Mouse (Mus musculus) myocyte (in vitro differentiated cells): ENCODE data around the gene Ncl. TPM values are rescaled to one million over a fixed set of nuclear protein-coding genes. Genes with fewer than 3 reads are reported as not detected.

Source experiments
- H3K27me3 ChIP-seq: one replicate; pipeline ENCODE4 v1.6.1; 2011; ENCODE audit not compliant: control insufficient read depth, insufficient read depth, insufficient read length
- H3K36me3 ChIP-seq: one replicate; pipeline ENCODE4 v1.6.1; 2011; ENCODE audit not compliant: control insufficient read depth, insufficient read depth
- H3K4me2 ChIP-seq: one replicate; pipeline ENCODE4 v1.6.1; 2011; ENCODE audit warnings: low read depth, control low read depth
- H3K4me3 ChIP-seq: one replicate; pipeline ENCODE4 v1.5.1; 2011; ENCODE audit warnings: mild to moderate bottlenecking, control low read depth, moderate library complexity
- H3K79me2 ChIP-seq: one replicate; pipeline ENCODE4 v1.6.1; 2011; ENCODE audit not compliant: control insufficient read depth, insufficient read depth
- H3ac ChIP-seq: one replicate; pipeline ENCODE4 v1.6.1; 2011; ENCODE audit not compliant: control insufficient read depth, insufficient read length
- CEBPB ChIP-seq: IDR thresholded peaks from 2 replicates; pipeline ENCODE4 v1.6.1; 2011; ENCODE audit warnings: mild to moderate bottlenecking, moderate library complexity; ENCODE audit not compliant: poor library complexity, insufficient read depth, severe bottlenecking
- E2F4 ChIP-seq: IDR thresholded peaks from one replicate; pipeline ENCODE4 v1.6.1; 2011; ENCODE audit warnings: mild to moderate bottlenecking, control low read depth, moderate library complexity; ENCODE audit not compliant: insufficient read depth
- MAX ChIP-seq: IDR thresholded peaks from one replicate; pipeline ENCODE4 v1.6.1; 2011; ENCODE audit warnings: low read depth, mild to moderate bottlenecking, control low read depth
- MYOD1 ChIP-seq, 3 experiments: IDR thresholded peaks; one replicate each; pipeline ENCODE4 v1.6.1; 2011; ENCODE audit warnings: control low read depth in 2 of 3, low read depth in 2 of 3, mild to moderate bottlenecking in 2 of 3, moderate library complexity in 1 of 3; ENCODE audit not compliant: insufficient read length in 2 of 3, control insufficient read depth in 1 of 3
- MYOG ChIP-seq, 3 experiments: IDR thresholded peaks; one replicate each; pipeline ENCODE4 v1.6.1; 2011; ENCODE audit warnings: control low read depth in 2 of 3, low read depth in 2 of 3, mild to moderate bottlenecking in 2 of 3; ENCODE audit not compliant: insufficient read length in 2 of 3, control insufficient read depth in 1 of 3, insufficient read depth in 1 of 3
- POLR2A ChIP-seq: IDR thresholded peaks from one replicate; pipeline ENCODE4 v1.6.1; 2011; ENCODE audit warnings: low read depth, mild to moderate bottlenecking, control low read depth, moderate library complexity; ENCODE audit not compliant: insufficient read length
- POLR2AphosphoS2 ChIP-seq: IDR thresholded peaks from one replicate; pipeline ENCODE4 v1.6.1; 2011; ENCODE audit warnings: low read depth, control low read depth; ENCODE audit not compliant: insufficient read length
- REST ChIP-seq: IDR thresholded peaks from one replicate; pipeline ENCODE4 v1.6.1; 2011; ENCODE audit warnings: mild to moderate bottlenecking, control low read depth, moderate library complexity; ENCODE audit not compliant: insufficient read depth, insufficient read length
- SRF ChIP-seq: IDR thresholded peaks from one replicate; pipeline ENCODE4 v1.6.1; 2011; ENCODE audit warnings: low read depth; ENCODE audit not compliant: control insufficient read depth, insufficient read length
- TCF12 ChIP-seq: IDR thresholded peaks from one replicate; pipeline ENCODE4 v1.6.1; 2011; ENCODE audit warnings: mild to moderate bottlenecking, control low read depth; ENCODE audit not compliant: poor library complexity, insufficient read depth, severe bottlenecking
- TCF3 ChIP-seq: IDR thresholded peaks from one replicate; pipeline ENCODE4 v1.6.1; 2011; ENCODE audit warnings: low read depth, control low read depth; ENCODE audit not compliant: insufficient read length
- USF1 ChIP-seq: IDR thresholded peaks from one replicate; pipeline ENCODE4 v1.6.1; 2011; ENCODE audit warnings: low read depth, mild to moderate bottlenecking, control low read depth, moderate library complexity
- polyA plus RNA-seq: library from polyadenylated mRNA; unstranded; fragments of >200 nt; fragmentation: generic; extraction: Trizol; gene quantifications from one replicate; pipeline ENCODE4 v1.2.1, GENCODE M21; 2012; ENCODE audit warnings: missing spikeins

Ncl gene
- polyA plus RNA-seq, 1 experiment, result 131 TPM

DNA sequence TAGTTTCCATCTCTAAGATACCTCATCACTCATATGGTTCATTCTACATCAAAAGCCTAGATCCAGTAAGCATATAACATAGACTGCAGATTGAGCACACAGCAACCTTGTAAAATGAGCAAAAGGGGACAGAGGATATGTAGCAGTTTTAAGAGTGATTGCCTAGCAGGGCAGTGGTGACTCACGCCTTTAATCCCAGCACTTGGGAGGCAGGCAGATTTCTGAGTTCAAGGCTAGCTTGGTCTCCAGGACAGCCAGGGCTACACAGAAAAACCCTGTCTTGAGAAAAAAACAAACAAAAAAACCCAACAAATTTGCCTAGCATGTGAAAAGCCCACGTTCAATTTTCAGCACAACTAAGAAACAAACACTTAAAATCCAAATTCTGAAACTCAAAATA is 5.0 kb downstream of the Ncl start:
- H3K4me2 ChIP-seq, result no peak overlapping the region
- no peak for TF ChIP-seq CEBPB
- no peak for TF ChIP-seq POLR2A
- no peak for TF ChIP-seq TCF12
- TF ChIP-seq MYOD1 (IDR thresholded peaks at IDR 0.05; ENCODE audit: control insufficient read depth in 1 of 3, insufficient read length in 2 of 3, low read depth in 2 of 3), result no peak
- no peak for TF ChIP-seq MAX
- no peak overlapping the region for H3K4me3 ChIP-seq
- H3ac ChIP-seq, result no peak overlapping the region
- no peaks in the 10 kb centered on the region for H3K27me3 ChIP-seq
- peaks cover 84% of the 10 kb centered on the region for H3K36me3 ChIP-seq
- H3K79me2 ChIP-seq, result peaks cover 30% of the 10 kb centered on the region

- H3ac ChIP-seq, result no peak overlapping the region
- no peak overlapping the region for H3K4me3 ChIP-seq
- H3K36me3 ChIP-seq, result peaks cover 99% of the 10 kb centered on the region
- no peaks in the 10 kb centered on the region for H3K79me2 ChIP-seq
- TF ChIP-seq USF1 (no peak), MYOG (IDR thresholded peaks at IDR 0.05; ENCODE audit: control insufficient read depth in 1 of 3, insufficient read depth in 1 of 3, insufficient read length in 2 of 3, low read depth in 2 of 3) (no peak)
- no peak overlapping the region for H3K4me2 ChIP-seq
- no peaks in the 10 kb centered on the region for H3K27me3 ChIP-seq
Measured at GRCm38 (mm10) chr1:86350576-86350975, 8.6 kb downstream of the Ncl start.

GRCm38 (mm10) chr1:86349696-86350095 is 9.5 kb downstream of the Ncl start:
- no peaks in the 10 kb centered on the region for H3K27me3 ChIP-seq
- H3K79me2 ChIP-seq, result no peaks in the 10 kb centered on the region
- H3K36me3 ChIP-seq, result peaks cover 93% of the 10 kb centered on the region
- no peak overlapping the region for H3ac ChIP-seq
- no peak for TF ChIP-seq E2F4
- no peak for TF ChIP-seq MAX
- TF ChIP-seq POLR2A, result no peak
- no peak for TF ChIP-seq POLR2AphosphoS2
- TF ChIP-seq MYOG (IDR thresholded peaks at IDR 0.05; ENCODE audit: control insufficient read depth in 1 of 3, insufficient read depth in 1 of 3, insufficient read length in 2 of 3, low read depth in 2 of 3), result no peak
- no peak for TF ChIP-seq TCF12
- TF ChIP-seq TCF3, result no peak
- no peak for TF ChIP-seq MYOD1 (IDR thresholded peaks at IDR 0.05; ENCODE audit: control insufficient read depth in 1 of 3, insufficient read length in 2 of 3, low read depth in 2 of 3)
- no peak for TF ChIP-seq CEBPB
- no peak for TF ChIP-seq REST
- no peak for TF ChIP-seq SRF
- no peak for TF ChIP-seq USF1
- H3K4me3 ChIP-seq, result no peak overlapping the region
- H3K4me2 ChIP-seq, result no peak overlapping the region

- H3K27me3 ChIP-seq, result no peaks in the 10 kb centered on the region
- TF ChIP-seq USF1 (no peak), MYOG (IDR thresholded peaks at IDR 0.05; ENCODE audit: control insufficient read depth in 1 of 3, insufficient read depth in 1 of 3, insufficient read length in 2 of 3, low read depth in 2 of 3) (no peak), TCF12 (no peak), CEBPB (no peak), POLR2AphosphoS2 (no peak), POLR2A (no peak), MYOD1 (IDR thresholded peaks at IDR 0.05; ENCODE audit: control insufficient read depth in 1 of 3, insufficient read length in 2 of 3, low read depth in 2 of 3) (no peak), SRF (no peak)
- H3K4me2 ChIP-seq, result no peak overlapping the region
- peaks cover 88% of the 10 kb centered on the region for H3K36me3 ChIP-seq
- H3ac ChIP-seq, result no peak overlapping the region
- H3K4me3 ChIP-seq, result no peak overlapping the region
- H3K79me2 ChIP-seq, result no peaks in the 10 kb centered on the region
Measured at GRCm38 (mm10) chr1:86349201-86349600, 10.0 kb downstream of the Ncl start.

DNA sequence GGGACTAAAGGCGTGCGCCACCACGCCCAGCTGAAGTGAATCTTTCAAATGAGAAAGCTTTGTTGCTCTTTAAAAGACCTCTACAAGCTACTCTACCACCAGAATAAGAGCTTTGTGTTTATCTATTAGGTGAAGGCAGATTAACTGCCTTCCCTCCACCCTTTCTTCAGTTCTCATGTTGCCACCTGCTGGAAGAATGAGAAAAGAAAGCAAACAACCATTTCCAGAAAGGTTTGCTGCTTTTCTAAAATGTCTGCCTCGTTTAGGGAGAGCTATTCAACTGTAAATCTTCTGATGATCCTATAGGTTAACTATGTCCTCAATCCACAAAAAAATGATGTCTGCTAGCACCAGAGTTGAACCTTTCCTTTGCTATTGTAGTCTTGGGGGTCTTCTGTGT is 10.4 kb downstream of the Ncl start:
- Histone ChIP-seq H3K4me2 (no peak overlapping the region), H3K27me3 (no peaks in the 10 kb centered on the region), H3ac (no peak overlapping the region), H3K79me2 (no peaks in the 10 kb centered on the region), H3K36me3 (peaks cover 84% of the 10 kb centered on the region), H3K4me3 (no peak overlapping the region)
- no peak for TF ChIP-seq TCF12

GRCm38 (mm10) chr1:86348083-86348482 is 11.1 kb downstream of the Ncl start:
- Histone ChIP-seq H3K27me3 (no peaks in the 10 kb centered on the region), H3K36me3 (peaks cover 78% of the 10 kb centered on the region), H3K4me2 (no peak overlapping the region), H3ac (no peak overlapping the region), H3K4me3 (no peak overlapping the region), H3K79me2 (no peaks in the 10 kb centered on the region)
- TF ChIP-seq CEBPB (no peak), POLR2AphosphoS2 (no peak), E2F4 (no peak), MYOG (IDR thresholded peaks at IDR 0.05; ENCODE audit: control insufficient read depth in 1 of 3, insufficient read depth in 1 of 3, insufficient read length in 2 of 3, low read depth in 2 of 3) (no peak), MAX (no peak), SRF (no peak), MYOD1 (IDR thresholded peaks at IDR 0.05; ENCODE audit: control insufficient read depth in 1 of 3, insufficient read length in 2 of 3, low read depth in 2 of 3) (no peak), TCF3 (no peak), USF1 (no peak), TCF12 (no peak), REST (no peak), POLR2A (no peak)
